Mouse (Mus musculus) MEL (cell line): Measurements from ENCODE around the gene Itsn1. TPM values are rescaled to one million over a fixed set of nuclear protein-coding genes. Genes with fewer than 3 reads are reported as not detected.

ENCODE experiments used
- DNase-seq: peaks from one replicate; pipeline ENCODE4 v3.0.0; 2011; ENCODE audit warnings: low read depth, low spot score
- H3K27ac ChIP-seq: 2 replicates; pipeline ENCODE4 v1.5.1; 2012; ENCODE audit warnings: low read depth, mild to moderate bottlenecking, control low read depth, low read length, moderate library complexity; ENCODE audit not compliant: control insufficient read depth
- H3K27me3 ChIP-seq, 2 experiments: fragments of 150-350 bp in 1 of 2; sonication (generic) in 1 of 2; 2 replicates each; pipeline ENCODE4 v1.6.1; 2012; ENCODE audit warnings: low read length in 2 of 2, mild to moderate bottlenecking in 2 of 2, improper control_type of control experiment in 1 of 2, moderate library complexity in 1 of 2; ENCODE audit not compliant: insufficient read depth in 2 of 2, control insufficient read depth in 1 of 2
- H3K36me3 ChIP-seq, 2 experiments: 2 replicates each; pipeline ENCODE4 v1.6.1; 2012 to 2014; ENCODE audit warnings: low read length in 2 of 2, improper control_type of control experiment in 1 of 2, inconsistent platforms in 1 of 2, mild to moderate bottlenecking in 1 of 2; ENCODE audit not compliant: insufficient read depth in 2 of 2, control insufficient read depth in 1 of 2
- H3K4me1 ChIP-seq, 2 experiments: fragments of 150-350 bp in 1 of 2; sonication (generic) in 1 of 2; 2 replicates each; pipeline ENCODE4 v1.6.1; 2012; ENCODE audit warnings: low read length in 2 of 2, improper control_type of control experiment in 1 of 2, mild to moderate bottlenecking in 1 of 2; ENCODE audit not compliant: insufficient read depth in 2 of 2, control insufficient read depth in 1 of 2
- H3K4me3 ChIP-seq, 2 experiments: fragments of 150-350 bp in 1 of 2; sonication (generic) in 1 of 2; 2 replicates each; pipeline ENCODE4 v1.5.1; 2012; ENCODE audit warnings: low read depth in 2 of 2, low read length in 2 of 2, mild to moderate bottlenecking in 2 of 2, moderate library complexity in 2 of 2, control low read depth in 1 of 2, improper control_type of control experiment in 1 of 2; ENCODE audit not compliant: control insufficient read depth in 1 of 2, insufficient read depth in 1 of 2
- H3K79me2 ChIP-seq: 2 replicates; pipeline ENCODE4 v1.6.1; 2012; ENCODE audit warnings: mild to moderate bottlenecking, low read length, moderate library complexity; ENCODE audit not compliant: control insufficient read depth, poor library complexity, insufficient read depth
- H3K9ac ChIP-seq: 2 replicates; pipeline ENCODE4 v1.6.1; 2012; ENCODE audit warnings: low read depth, mild to moderate bottlenecking, control low read depth, low read length, moderate library complexity; ENCODE audit not compliant: control insufficient read depth, poor library complexity, severe bottlenecking
- H3K9me3 ChIP-seq: fragments of 150-350 bp; sonication (generic); replicated peaks from 2 replicates; pipeline ENCODE4 v1.6.1; 2012; ENCODE audit warnings: mild to moderate bottlenecking, low read length, improper control_type of control experiment, moderate library complexity; ENCODE audit not compliant: insufficient read depth
- BHLHE40 ChIP-seq: IDR thresholded peaks from 2 replicates; pipeline ENCODE4 v1.6.1; 2012; ENCODE audit warnings: low read depth, mild to moderate bottlenecking, inconsistent platforms, low read length, improper control_type of control experiment, borderline replicate concordance
- CHD1 ChIP-seq: IDR thresholded peaks from 2 replicates; pipeline ENCODE4 v1.6.1; 2012; ENCODE audit warnings: low read depth, mild to moderate bottlenecking, inconsistent platforms, low read length, improper control_type of control experiment
- CHD2 ChIP-seq: IDR thresholded peaks from 2 replicates; pipeline ENCODE4 v1.6.1; 2011; ENCODE audit warnings: low read length, improper control_type of control experiment
- CTCF ChIP-seq, 3 experiments: IDR thresholded peaks in 2 of 3; conservative IDR thresholded peaks in 1 of 3; 2 replicates each; pipeline ENCODE4 v1.5.1; 2011 to 2012; ENCODE audit warnings: low read length in 3 of 3, low read depth in 2 of 3, mild to moderate bottlenecking in 2 of 3, improper control_type of control experiment in 1 of 3, inconsistent platforms in 1 of 3, mixed read lengths in 1 of 3, moderate library complexity in 1 of 3; ENCODE audit not compliant: control insufficient read depth in 1 of 3, insufficient read depth in 1 of 3, poor library complexity in 1 of 3, severe bottlenecking in 1 of 3
- E2F4 ChIP-seq: IDR thresholded peaks from 2 replicates; pipeline ENCODE4 v1.6.1; 2011; ENCODE audit warnings: low read depth, low read length, improper control_type of control experiment, borderline replicate concordance
- EP300 ChIP-seq, 2 experiments: IDR thresholded peaks; 2 replicates each; pipeline ENCODE4 v1.6.1; 2011; ENCODE audit warnings: improper control_type of control experiment in 2 of 2, low read length in 2 of 2, low read depth in 1 of 2, mild to moderate bottlenecking in 1 of 2
- ETS1 ChIP-seq: IDR thresholded peaks from 2 replicates; pipeline ENCODE4 v1.6.1; 2012; ENCODE audit warnings: low read depth, mild to moderate bottlenecking, inconsistent platforms, low read length, improper control_type of control experiment, moderate library complexity
- GABPA ChIP-seq: IDR thresholded peaks from 2 replicates; pipeline ENCODE4 v1.6.1; 2012; ENCODE audit warnings: low read depth, mild to moderate bottlenecking, inconsistent platforms, low read length, improper control_type of control experiment, moderate library complexity
- GATA1 ChIP-seq: IDR thresholded peaks from 2 replicates; pipeline ENCODE4 v1.6.1; 2011; ENCODE audit warnings: low read depth, low read length, improper control_type of control experiment
- HCFC1 ChIP-seq: IDR thresholded peaks from 2 replicates; pipeline ENCODE4 v1.6.1; 2012; ENCODE audit warnings: low read depth, mild to moderate bottlenecking, inconsistent platforms, low read length, improper control_type of control experiment, moderate library complexity
- JUND ChIP-seq: IDR thresholded peaks from 2 replicates; pipeline ENCODE4 v1.6.1; 2011; ENCODE audit warnings: low read depth, mild to moderate bottlenecking, improper control_type of control experiment, low read length
- KAT2A ChIP-seq: conservative IDR thresholded peaks from 2 replicates; pipeline ENCODE4 v1.6.1; 2012; ENCODE audit warnings: low read depth, low read length, improper control_type of control experiment, inconsistent platforms
- MAFK ChIP-seq: IDR thresholded peaks from 2 replicates; pipeline ENCODE4 v1.6.1; 2011; ENCODE audit warnings: low read depth, mild to moderate bottlenecking, low read length, improper control_type of control experiment, borderline replicate concordance
- MAX ChIP-seq: IDR thresholded peaks from 2 replicates; pipeline ENCODE4 v1.6.1; 2011; ENCODE audit warnings: low read length, improper control_type of control experiment
- MAZ ChIP-seq: IDR thresholded peaks from 2 replicates; pipeline ENCODE4 v1.6.1; 2012; ENCODE audit warnings: low read depth, mild to moderate bottlenecking, inconsistent platforms, low read length, improper control_type of control experiment
- MEF2A ChIP-seq: IDR thresholded peaks from 2 replicates; pipeline ENCODE4 v1.6.1; 2014; ENCODE audit warnings: low read depth, mild to moderate bottlenecking, inconsistent platforms, low read length, improper control_type of control experiment; ENCODE audit not compliant: poor library complexity, insufficient replicate concordance, severe bottlenecking; ENCODE audit errors: extremely low read depth
- MXI1 ChIP-seq: IDR thresholded peaks from 2 replicates; pipeline ENCODE4 v1.6.1; 2011; ENCODE audit warnings: mild to moderate bottlenecking, low read depth, low read length, improper control_type of control experiment
- MYB ChIP-seq: IDR thresholded peaks from 2 replicates; pipeline ENCODE4 v1.6.1; 2011; ENCODE audit warnings: mild to moderate bottlenecking, low read depth, low read length, improper control_type of control experiment
- MYC ChIP-seq: IDR thresholded peaks from 2 replicates; pipeline ENCODE4 v1.6.1; 2011; ENCODE audit warnings: low read depth, mild to moderate bottlenecking, low read length, improper control_type of control experiment, moderate library complexity
- NELFE ChIP-seq: IDR thresholded peaks from 2 replicates; pipeline ENCODE4 v1.6.1; 2011; ENCODE audit warnings: low read depth, low read length, improper control_type of control experiment
- NRF1 ChIP-seq: IDR thresholded peaks from 2 replicates; pipeline ENCODE4 v1.6.1; 2014; ENCODE audit warnings: low read depth, mild to moderate bottlenecking, inconsistent platforms, low read length, improper control_type of control experiment, moderate library complexity; ENCODE audit not compliant: poor library complexity, insufficient read depth, severe bottlenecking
- POLR2A ChIP-seq, 2 experiments: IDR thresholded peaks; 2 replicates each; pipeline ENCODE4 v1.6.1; 2011 to 2012; ENCODE audit warnings: low read length in 2 of 2, mild to moderate bottlenecking in 2 of 2, control low read depth in 1 of 2, improper control_type of control experiment in 1 of 2, low read depth in 1 of 2, moderate library complexity in 1 of 2; ENCODE audit not compliant: control insufficient read depth in 1 of 2, insufficient read depth in 1 of 2, poor library complexity in 1 of 2
- POLR2AphosphoS2 ChIP-seq: IDR thresholded peaks from 2 replicates; pipeline ENCODE4 v1.6.1; 2011; ENCODE audit warnings: low read length, improper control_type of control experiment
- POLR2AphosphoS5 ChIP-seq: IDR thresholded peaks from 2 replicates; pipeline ENCODE4 v1.6.1; 2012; ENCODE audit warnings: low read depth, borderline replicate concordance, mild to moderate bottlenecking, inconsistent platforms, low read length, moderate library complexity, mixed read lengths
- RAD21 ChIP-seq: IDR thresholded peaks from 2 replicates; pipeline ENCODE4 v1.6.1; 2011; ENCODE audit warnings: mild to moderate bottlenecking, low read depth, low read length, improper control_type of control experiment
- RCOR1 ChIP-seq: IDR thresholded peaks from 2 replicates; pipeline ENCODE4 v1.6.1; 2012; ENCODE audit warnings: low read depth, mild to moderate bottlenecking, inconsistent platforms, low read length, improper control_type of control experiment
- SIN3A ChIP-seq: IDR thresholded peaks from 2 replicates; pipeline ENCODE4 v1.6.1; 2012; ENCODE audit warnings: low read length, improper control_type of control experiment, inconsistent platforms
- SMC3 ChIP-seq: IDR thresholded peaks from 2 replicates; pipeline ENCODE4 v1.6.1; 2011; ENCODE audit warnings: low read depth, low read length, improper control_type of control experiment
- TBP ChIP-seq: IDR thresholded peaks from 2 replicates; pipeline ENCODE4 v1.8.0; 2011; ENCODE audit warnings: low read depth, low read length, improper control_type of control experiment
- TCF12 ChIP-seq: IDR thresholded peaks from 2 replicates; pipeline ENCODE4 v1.6.1; 2014; ENCODE audit warnings: low read depth, mild to moderate bottlenecking, inconsistent platforms, low read length, improper control_type of control experiment, moderate library complexity
- UBTF ChIP-seq: IDR thresholded peaks from 2 replicates; pipeline ENCODE4 v1.6.1; 2012; ENCODE audit warnings: low read depth, mild to moderate bottlenecking, inconsistent platforms, low read length, improper control_type of control experiment, moderate library complexity, borderline replicate concordance; ENCODE audit not compliant: insufficient read depth
- USF1 ChIP-seq: IDR thresholded peaks from 2 replicates; pipeline ENCODE4 v1.6.1; 2014; ENCODE audit warnings: low read depth, mild to moderate bottlenecking, inconsistent platforms, low read length, improper control_type of control experiment, moderate library complexity
- USF2 ChIP-seq, 2 experiments: IDR thresholded peaks; 2 replicates each; pipeline ENCODE4 v1.6.1; 2011 to 2012; ENCODE audit warnings: improper control_type of control experiment in 2 of 2, low read length in 2 of 2, borderline replicate concordance in 1 of 2, inconsistent platforms in 1 of 2, low read depth in 1 of 2, mild to moderate bottlenecking in 1 of 2; ENCODE audit not compliant: insufficient read depth in 1 of 2
- ZC3H11A ChIP-seq: IDR thresholded peaks from 2 replicates; pipeline ENCODE4 v1.6.1; 2012; ENCODE audit warnings: low read depth, mild to moderate bottlenecking, inconsistent platforms, low read length, improper control_type of control experiment
- ZKSCAN1 ChIP-seq: IDR thresholded peaks from 2 replicates; pipeline ENCODE4 v1.6.1; 2012; ENCODE audit warnings: low read depth, mild to moderate bottlenecking, inconsistent platforms, low read length, improper control_type of control experiment, moderate library complexity
- ZMIZ1 ChIP-seq: IDR thresholded peaks from 2 replicates; pipeline ENCODE4 v1.6.1; 2012; ENCODE audit warnings: low read depth, mild to moderate bottlenecking, inconsistent platforms, low read length, improper control_type of control experiment, moderate library complexity
- ZNF384 ChIP-seq: IDR thresholded peaks from 2 replicates; pipeline ENCODE4 v1.6.1; 2012; ENCODE audit warnings: low read depth, mild to moderate bottlenecking, inconsistent platforms, low read length, improper control_type of control experiment
- polyA plus RNA-seq, 2 experiments: library from polyadenylated mRNA; stranded (reverse) in 1 of 2; unstranded in 1 of 2; fragments of >175 nt in 1 of 2; fragments of >200 nt in 1 of 2; gene quantifications; 2 replicates each; pipeline versions ENCODE4 v1.2.1 to v1.2.4; 2012; ENCODE audit warnings: low replicate concordance in 2 of 2, low read depth in 1 of 2; ENCODE audit not compliant: insufficient read length in 2 of 2, insufficient read depth in 1 of 2, missing spikeins in 1 of 2
- total RNA-seq: library from RNA; depleted of rRNA; stranded (reverse); fragments of 300-350 nt; gene quantifications from 2 replicates; pipeline ENCODE4 v1.2.3, GENCODE M21; 2012

Itsn1 gene
- total and polyA plus RNA-seq, 3 experiments = 14.7 to 36.5 TPM; not detected in 1

DNA sequence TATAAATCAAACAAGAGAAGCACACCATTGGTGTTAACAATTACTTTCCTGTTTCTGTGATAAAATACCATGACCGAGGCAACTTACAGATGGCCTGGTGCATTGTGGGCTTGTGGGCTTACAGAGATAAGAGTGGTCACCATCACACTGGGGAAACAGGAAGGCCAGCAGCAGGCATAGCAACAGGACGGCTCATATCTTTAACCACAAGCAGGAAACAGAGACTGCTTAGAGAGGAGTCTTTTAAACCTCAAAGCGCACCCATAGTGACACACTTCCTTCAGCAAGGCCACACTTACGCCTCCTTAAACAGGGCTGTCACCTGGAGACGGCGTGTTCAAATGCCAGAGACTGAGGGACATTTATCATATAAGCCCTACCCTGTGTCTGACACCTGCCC is 60.6 kb downstream of the Itsn1 start:
- DNase-seq = peak; percentile 96
- H3K9ac ChIP-seq = peak overlapping the region; percentile 52
- peak overlapping the region; percentile 90 for H3K27ac ChIP-seq
- H3K79me2 ChIP-seq = no peaks in the 10 kb centered on the region
- no peaks in the 10 kb centered on the region for H3K9me3 ChIP-seq
- peaks cover 15 to 38% of the 10 kb centered on the region in 2 experiments for H3K4me1 ChIP-seq
- H3K36me3 ChIP-seq = peaks cover 0 to 34% of the 10 kb centered on the region in 2 experiments; a peak in 2 of 4 replicates
- H3K4me3 ChIP-seq = peak overlapping the region in 1 of 2 experiments; percentile 33; a peak in 2 of 4 replicates
- no peaks in the 10 kb centered on the region for H3K27me3 ChIP-seq
- TF ChIP-seq E2F4 (no peak), ZNF384 (no peak), NELFE (no peak), ZMIZ1 (no peak), ZKSCAN1 (no peak), SIN3A (peak; percentile 89), BHLHE40 (peak; percentile 80), POLR2AphosphoS2 (no peak), MYC (no peak; the same call in none of the 2 replicates), UBTF (no peak), MAX (peak; percentile 86), MEF2A (0 out of 2 replicates have a peak, but pooled peaks have one; percentile 2), GABPA (no peak), USF1 (no peak), NRF1 (no peak), TBP (no peak), MYB (peak; percentile 76; the same call in 1 of the 2 replicates), KAT2A (no peak), SMC3 (no peak), CTCF (IDR thresholded peaks at IDR 0.05 in 2 of 3, conservative IDR thresholded peaks at IDR 0.05 in 1 of 3; ENCODE audit: control insufficient read depth in 1 of 3, insufficient read depth in 1 of 3, low read depth in 2 of 3, low read length in 3 of 3, poor library complexity in 1 of 3, severe bottlenecking in 1 of 3) (no peak), MXI1 (peak; percentile 88), HCFC1 (peak; percentile 76), CHD2 (0 out of 2 replicates have a peak, but pooled peaks have one; percentile 25), JUND (peak; percentile 70; the same call in 1 of the 2 replicates), USF2 (IDR thresholded peaks at IDR 0.05; ENCODE audit: borderline replicate concordance in 1 of 2, insufficient read depth in 1 of 2, low read depth in 1 of 2, low read length in 2 of 2) (no peak), CHD1 (no peak), POLR2A (IDR thresholded peaks at IDR 0.05; ENCODE audit: control insufficient read depth in 1 of 2, insufficient read depth in 1 of 2, low read depth in 1 of 2, low read length in 2 of 2, poor library complexity in 1 of 2) (0 out of 4 replicates have a peak, but pooled peaks of 1 of the 2 experiments have one; percentile 14), ZC3H11A (no peak; the same call in 1 of the 2 replicates), MAFK (peak; percentile 76), MAZ (peak; percentile 28; the same call in 1 of the 2 replicates), TCF12 (peak; percentile 95), POLR2AphosphoS5 (no peak), GATA1 (peak; percentile 97), ETS1 (peak; percentile 94), RCOR1 (peak; percentile 96), EP300 (IDR thresholded peaks at IDR 0.05; ENCODE audit: low read depth in 1 of 2, low read length in 2 of 2) (peak; percentile 95 to 97), RAD21 (no peak)
